Mouse (Mus musculus): ENCODE data around the gene Bach1.

DNA sequence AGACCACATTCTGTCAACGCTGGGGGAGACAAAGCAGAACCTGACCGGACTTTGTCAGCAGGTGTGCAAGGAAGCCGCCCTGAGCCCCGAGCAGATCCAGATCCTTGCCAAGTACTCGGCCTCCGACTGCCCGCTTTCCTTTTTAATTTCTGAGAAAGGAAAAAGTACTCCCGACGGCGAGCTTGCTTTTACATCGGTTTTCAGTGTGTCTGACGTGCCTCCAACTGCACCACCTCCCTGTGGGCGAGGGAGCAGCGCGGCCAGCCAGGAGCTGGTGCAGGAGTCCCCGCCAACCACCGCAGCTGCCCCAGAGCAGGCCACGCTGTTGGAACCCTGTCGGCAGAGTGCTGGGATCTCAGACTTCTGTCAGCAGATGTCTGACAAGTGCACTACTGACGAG, 30.7 kb downstream of the Bach1 start:
- TF ChIP-seq CTCF (IDR thresholded peaks at IDR 0.05; ENCODE audit: borderline replicate concordance, insufficient read depth, low read length) (no peak), POLR2A (IDR thresholded peaks at IDR 0.05; ENCODE audit: low read depth, low read length) (no peak)
